Mouse (Mus musculus): ENCODE measurements around the gene Sdccag8.

Sdccag8 gene

GRCm38 (mm10) chr1:176962894-176963293 lies 148.4 kb downstream of the Sdccag8 start:
- in situ Hi-C loops (cut with MboI; ENCODE audit: unreplicated experiment in 2 of 2), result no loop called here

GRCm38 (mm10) chr1:176967299-176967698 lies 152.8 kb downstream of the Sdccag8 start:
- in situ Hi-C loops (cut with MboI; ENCODE audit: unreplicated experiment in 2 of 2), result no loop called here

GRCm38 (mm10) chr1:176970635-176971478 lies 156.4 kb downstream of the Sdccag8 start:
- in situ Hi-C loops (cut with MboI; ENCODE audit: unreplicated experiment in 2 of 2), result no loop called here

- in situ Hi-C loops (cut with MboI; ENCODE audit: unreplicated experiment in 2 of 2), result no loop called here
Observed at GRCm38 (mm10) chr1:176971479-176971797, 157.0 kb downstream of the Sdccag8 start.

- in situ Hi-C loops (cut with MboI; ENCODE audit: unreplicated experiment in 2 of 2), result no loop called here
Observed at GRCm38 (mm10) chr1:176973356-176974088, 159.1 kb downstream of the Sdccag8 start.

- in situ Hi-C loops (cut with MboI; ENCODE audit: unreplicated experiment in 2 of 2), result no loop called here
Observed at GRCm38 (mm10) chr1:176979235-176979634, 164.8 kb downstream of the Sdccag8 start.

GRCm38 (mm10) chr1:176980140-176980539 lies 165.7 kb downstream of the Sdccag8 start:
- in situ Hi-C loops (cut with MboI; ENCODE audit: unreplicated experiment in 2 of 2), result no loop called here

GRCm38 (mm10) chr1:176980801-176981400 lies 166.4 kb downstream of the Sdccag8 start:
- in situ Hi-C loops (cut with MboI; ENCODE audit: unreplicated experiment in 2 of 2), result no loop called here

- in situ Hi-C loops (cut with MboI; ENCODE audit: unreplicated experiment in 2 of 2), result no loop called here
Observed at GRCm38 (mm10) chr1:176981511-176981910, 167.1 kb downstream of the Sdccag8 start.

- in situ Hi-C loops (cut with MboI; ENCODE audit: unreplicated experiment in 2 of 2), result no loop called here
Observed at GRCm38 (mm10) chr1:176982671-176983070, 168.2 kb downstream of the Sdccag8 start.

GRCm38 (mm10) chr1:176985691-176986090 lies 171.2 kb downstream of the Sdccag8 start:
- in situ Hi-C loops (cut with MboI; ENCODE audit: unreplicated experiment in 2 of 2), result no loop called here

GRCm38 (mm10) chr1:176986275-176986674 lies 171.8 kb downstream of the Sdccag8 start:
- in situ Hi-C loops (cut with MboI; ENCODE audit: unreplicated experiment in 2 of 2), result no loop called here

- in situ Hi-C loops (cut with MboI; ENCODE audit: unreplicated experiment in 2 of 2), result no loop called here
Observed at GRCm38 (mm10) chr1:176986990-176987740, 172.7 kb downstream of the Sdccag8 start.

- in situ Hi-C loops (cut with MboI; ENCODE audit: unreplicated experiment in 2 of 2), result no loop called here
Observed at GRCm38 (mm10) chr1:176991473-176991872, 177.0 kb downstream of the Sdccag8 start.

- in situ Hi-C loops (cut with MboI; ENCODE audit: unreplicated experiment in 2 of 2), result no loop called here
Observed at GRCm38 (mm10) chr1:176992517-176992916, 178.1 kb downstream of the Sdccag8 start.

- in situ Hi-C loops (cut with MboI; ENCODE audit: unreplicated experiment in 2 of 2), result no loop called here
Observed at GRCm38 (mm10) chr1:176993141-176994010, 178.9 kb downstream of the Sdccag8 start.

- in situ Hi-C loops (cut with MboI; ENCODE audit: unreplicated experiment in 2 of 2), result no loop called here
Observed at GRCm38 (mm10) chr1:176994087-176994486, 179.6 kb downstream of the Sdccag8 start.

- in situ Hi-C loops (cut with MboI; ENCODE audit: unreplicated experiment in 2 of 2), result no loop called here
Observed at GRCm38 (mm10) chr1:176994707-176995418, 180.4 kb downstream of the Sdccag8 start.

GRCm38 (mm10) chr1:176995419-176995775 lies 180.9 kb downstream of the Sdccag8 start:
- in situ Hi-C loops (cut with MboI; ENCODE audit: unreplicated experiment in 2 of 2), result no loop called here

All from v-Abl transformed pro-B cells (cell line).